Mouse (Mus musculus): ENCODE results near the gene Bcl11b. TPM values are rescaled to one million over a fixed set of nuclear protein-coding genes. Genes with fewer than 3 reads are reported as not detected.
A peak's percentile ranks its signal among the peaks of the same experiment; 100 is the strongest.

The Bcl11b gene
- 1.0 and 4.7 TPM in 2 replicates for total RNA-seq (2021)
- long read RNA-seq, experiment 1, partial matches to known transcripts: 0 of 1 reads
- long read RNA-seq, experiment 1, other reads (novel, unspliced or antisense): 1 of 1 reads
- long read RNA-seq, experiment 2, partial matches to known transcripts: 0 of 1 reads
- long read RNA-seq, experiment 2, other reads (novel, unspliced or antisense): 0 of 1 reads

DNA sequence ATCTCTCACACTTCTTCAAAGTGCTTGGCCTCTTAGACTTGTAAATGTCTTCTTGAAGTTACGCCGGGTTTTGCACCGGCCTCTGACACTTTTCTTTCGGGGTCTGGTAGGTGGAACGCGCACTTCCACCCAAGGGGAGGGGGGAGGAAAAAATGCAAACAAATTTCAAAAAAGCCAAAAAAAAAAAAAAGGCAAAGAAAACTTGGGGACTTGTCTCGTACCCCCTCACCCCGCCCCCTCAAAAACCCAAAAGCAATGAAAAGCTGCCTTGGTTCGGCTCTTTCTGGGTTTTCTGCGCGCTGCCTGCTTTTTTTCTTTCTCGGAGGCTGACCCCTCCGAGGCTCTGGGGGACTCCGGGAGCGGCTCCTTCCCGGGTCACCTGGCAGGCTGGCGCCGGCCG, at the start of gene Bcl11b:
TSS of gene Bcl11b (minus strand) at position 120 of the 400 bp plus-strand sequence.
- DNase-seq: no peak

DNA sequence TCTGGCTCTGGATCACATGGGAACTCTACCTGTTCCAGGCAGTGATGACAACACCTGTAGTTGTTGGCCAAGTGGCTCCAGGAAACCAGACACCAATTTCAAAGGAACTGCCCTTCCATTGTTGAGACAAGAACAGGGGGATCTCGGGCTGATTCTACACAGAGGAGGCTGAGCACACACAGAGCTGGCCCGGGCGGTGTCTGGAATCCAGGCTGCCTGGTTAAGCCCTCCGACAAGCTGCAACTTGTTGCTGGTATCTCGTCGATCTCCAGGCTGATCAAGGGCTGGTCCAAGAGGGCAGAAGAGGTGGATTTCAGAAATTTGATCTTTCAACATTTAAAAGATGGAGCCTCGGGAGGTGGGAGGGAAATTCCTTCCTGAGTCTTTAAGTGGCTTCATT, 47.6 kb upstream of the Bcl11b start:
- DNase-seq: no peak

- peak; percentile 38 for DNase-seq
Observed at GRCm38 (mm10) chr12:108049625-108050024, 46.2 kb upstream of the Bcl11b start.

GRCm38 (mm10) chr12:108042239-108042571, 38.8 kb upstream of the Bcl11b start:
- DNase-seq: no peak

DNA sequence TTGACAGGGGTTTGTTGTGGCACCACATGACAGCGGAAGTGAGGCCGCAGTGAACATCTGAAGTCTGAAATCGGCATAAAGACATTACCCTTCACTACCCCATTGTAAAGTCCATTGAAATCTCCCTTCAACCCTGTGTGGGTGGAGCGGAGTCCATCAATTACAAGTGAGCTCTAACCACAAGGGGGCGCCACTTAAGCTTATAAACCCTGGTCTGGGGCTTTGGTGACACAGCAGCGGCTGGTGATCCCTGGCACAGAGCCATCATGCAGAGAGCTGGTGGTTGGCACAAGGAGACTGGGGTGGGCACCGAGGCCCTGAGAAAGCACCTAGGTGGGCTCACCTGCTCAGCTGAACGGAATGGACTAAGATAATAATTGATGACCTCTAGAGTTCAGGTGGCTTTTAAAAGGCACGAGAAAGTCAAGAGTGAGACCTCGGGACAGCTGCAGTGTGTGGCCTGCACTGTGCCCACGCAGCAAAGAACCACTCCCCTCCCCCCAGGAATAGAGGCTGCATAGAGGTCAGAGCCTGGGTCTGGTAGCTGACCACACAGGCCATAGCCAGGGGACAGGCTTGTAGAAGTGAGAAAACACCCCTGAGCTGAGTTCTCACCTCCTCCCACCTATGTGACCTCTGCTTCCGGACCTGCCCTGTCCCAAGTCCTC, 38.3 kb upstream of the Bcl11b start:
- peak; percentile 93 for DNase-seq

DNA sequence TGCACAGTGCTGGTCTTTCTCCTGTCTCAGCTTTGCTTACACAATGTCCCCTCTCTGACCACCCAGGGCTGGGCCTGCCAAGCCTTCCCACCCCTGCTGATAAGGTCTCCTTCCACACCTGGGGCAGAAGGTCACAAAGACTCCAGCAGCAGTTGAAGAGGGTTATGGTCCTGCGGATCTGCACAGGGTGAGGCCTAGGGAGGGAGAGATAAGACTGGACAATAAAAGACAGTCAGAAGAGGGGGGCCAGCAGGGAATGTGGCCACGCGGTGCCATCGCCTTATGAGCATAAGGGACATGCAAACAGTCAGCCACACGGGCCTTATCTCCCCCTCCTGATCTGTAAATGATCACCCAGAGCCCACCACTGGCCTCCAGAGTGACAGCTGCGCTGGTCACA, 34.0 kb upstream of the Bcl11b start:
- no peak for DNase-seq

DNA sequence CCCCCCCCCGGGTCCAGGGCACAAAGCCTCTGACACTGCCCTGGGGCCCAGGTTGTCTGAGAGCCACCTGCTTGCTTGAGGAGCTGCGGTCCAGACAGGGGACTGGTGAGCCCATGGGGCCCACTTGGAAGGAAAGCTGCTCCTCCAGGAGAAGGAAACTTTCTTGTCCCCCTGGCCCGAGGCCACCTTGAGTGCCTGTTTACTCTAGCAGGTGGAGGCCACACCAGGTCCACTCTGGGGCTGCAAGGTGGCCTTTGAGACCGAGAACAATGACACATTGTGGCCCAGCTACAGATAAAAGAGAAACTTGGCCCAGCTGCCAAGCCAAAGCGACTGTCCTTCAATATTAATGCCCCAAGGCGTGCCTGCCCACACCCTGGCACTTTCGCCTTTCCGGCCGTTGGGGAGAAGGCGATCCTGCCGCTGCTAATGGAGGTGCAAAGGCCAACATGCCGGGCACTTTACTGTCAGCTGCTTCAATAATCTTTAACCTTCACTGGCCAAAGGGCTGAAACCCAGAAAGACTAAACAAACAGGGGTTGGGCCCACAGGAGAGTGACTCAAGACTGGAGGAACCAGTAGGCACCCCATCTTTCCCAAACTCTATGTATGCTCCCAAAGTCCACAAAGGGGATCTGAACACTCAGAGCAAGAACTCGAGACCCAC, 32.1 kb upstream of the Bcl11b start:
- no peak for DNase-seq

DNA sequence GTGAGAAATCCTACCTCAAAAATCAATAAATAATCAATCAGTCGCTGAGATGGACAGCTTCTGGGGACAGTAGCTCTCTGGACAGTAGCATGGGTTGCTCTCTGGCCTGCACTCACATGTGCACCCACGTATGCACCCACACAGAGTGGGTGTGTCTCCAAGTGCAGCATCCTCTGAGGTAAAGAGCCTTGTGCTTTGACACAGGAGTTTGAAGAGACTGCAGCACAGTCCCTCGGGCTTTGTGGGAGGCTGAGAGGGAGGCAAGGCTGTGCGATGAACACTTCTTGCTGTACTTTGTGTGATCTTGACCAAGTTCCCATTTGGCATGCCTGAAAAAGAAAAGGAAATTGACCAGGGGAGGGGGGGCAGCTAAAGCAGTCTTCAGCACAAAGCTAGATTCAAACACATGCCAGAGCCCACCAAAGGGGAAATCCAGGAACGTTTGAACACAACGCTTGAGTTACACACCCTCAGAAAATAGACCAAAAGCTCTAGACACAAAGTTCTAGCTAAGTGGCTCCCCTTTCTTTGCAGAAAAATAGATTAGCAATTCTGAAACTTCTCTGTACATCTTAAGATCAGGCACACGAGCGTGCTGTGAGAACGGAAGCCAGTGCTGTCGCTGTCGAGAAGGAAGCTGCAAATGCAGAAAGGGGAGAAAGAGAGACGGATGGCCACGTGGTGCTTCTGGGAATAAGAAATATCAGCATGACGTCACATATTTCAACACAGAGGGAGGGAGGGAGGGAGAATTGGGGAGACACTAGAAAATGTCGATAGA, 19.6 kb upstream of the Bcl11b start:
- DNase-seq: no peak

- no peak for DNase-seq
Observed at GRCm38 (mm10) chr12:108012003-108012402, 8.6 kb upstream of the Bcl11b start.

DNA sequence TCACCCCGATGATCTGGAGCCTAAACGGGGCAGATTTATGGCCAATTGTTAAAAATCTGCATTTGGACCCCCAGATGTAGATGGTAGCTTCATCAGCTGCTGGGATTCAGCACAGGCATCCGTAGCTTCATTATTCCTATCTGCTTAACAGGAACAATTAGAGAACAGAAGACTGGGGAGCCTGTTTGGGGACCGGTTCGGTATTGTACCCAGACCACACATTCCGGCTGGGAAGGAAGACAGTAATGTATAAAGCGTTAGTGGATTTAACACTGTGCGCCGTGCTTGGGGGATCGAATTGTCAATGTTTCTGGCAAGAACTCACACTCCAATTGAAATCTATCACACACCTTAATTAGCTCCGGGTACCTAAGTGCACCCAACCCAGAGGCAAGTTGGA, 6.9 kb upstream of the Bcl11b start:
- no peak for DNase-seq

DNA sequence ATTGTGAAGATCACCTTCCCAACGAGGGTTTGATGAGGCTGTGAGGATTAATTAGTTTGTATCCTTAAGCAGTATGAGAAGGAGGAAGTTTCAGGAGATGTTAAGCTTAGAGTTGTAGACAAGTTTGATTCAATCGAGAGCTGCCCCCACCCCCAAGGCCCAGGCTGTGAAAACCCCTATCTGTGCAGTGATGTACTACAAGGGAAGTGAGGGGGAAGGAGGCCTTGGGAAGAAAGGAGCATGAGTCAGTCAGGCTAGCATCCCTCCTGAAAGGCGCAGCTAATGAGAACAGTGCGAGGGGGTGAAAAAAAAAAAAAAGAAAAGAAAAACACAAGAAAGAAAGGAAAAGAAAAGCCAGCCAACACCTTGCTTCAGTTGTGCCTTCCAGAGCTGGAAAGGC, 5.8 kb upstream of the Bcl11b start:
- DNase-seq: no peak

DNA sequence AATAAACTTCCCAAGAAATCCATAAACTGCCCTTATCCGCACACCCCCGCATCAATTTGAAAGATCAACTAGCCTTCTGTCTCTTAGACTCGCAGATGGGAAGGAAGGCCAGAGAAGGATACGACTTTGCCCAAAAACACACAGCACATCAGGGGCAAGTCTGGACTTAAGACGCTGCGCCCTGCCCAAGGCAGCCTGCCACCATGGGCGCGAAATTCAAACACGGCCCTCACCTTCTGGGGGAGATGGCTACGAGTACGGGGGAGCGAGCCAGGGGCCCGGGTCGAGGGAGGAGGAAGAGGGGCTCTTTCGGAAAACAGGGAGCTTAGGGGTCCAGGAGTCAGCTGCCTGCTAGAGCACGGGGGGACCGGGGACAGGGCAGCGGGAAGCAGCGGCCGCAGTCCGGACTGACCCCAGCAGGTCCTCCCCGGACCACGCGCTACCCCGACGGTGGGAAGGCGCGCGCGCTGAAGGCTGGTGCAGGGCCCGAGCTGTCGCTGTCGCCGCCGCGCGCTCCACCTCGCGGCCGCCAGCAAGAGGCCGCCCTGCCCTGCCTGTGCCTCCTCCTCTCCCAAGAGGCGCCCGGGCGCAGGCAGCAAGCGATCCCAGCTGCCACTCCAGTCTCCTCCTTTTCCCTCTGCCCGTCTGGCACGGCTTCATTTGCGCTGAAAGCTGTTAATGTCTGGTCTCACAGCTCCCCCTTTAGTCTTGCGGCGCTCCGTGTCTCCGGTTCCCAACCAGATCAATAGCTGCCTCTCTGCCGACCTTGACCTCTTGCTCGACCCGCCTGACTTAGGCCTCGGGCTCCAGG, 2.6 kb upstream of the Bcl11b start:
- DNase-seq: peak; percentile 80

DNA sequence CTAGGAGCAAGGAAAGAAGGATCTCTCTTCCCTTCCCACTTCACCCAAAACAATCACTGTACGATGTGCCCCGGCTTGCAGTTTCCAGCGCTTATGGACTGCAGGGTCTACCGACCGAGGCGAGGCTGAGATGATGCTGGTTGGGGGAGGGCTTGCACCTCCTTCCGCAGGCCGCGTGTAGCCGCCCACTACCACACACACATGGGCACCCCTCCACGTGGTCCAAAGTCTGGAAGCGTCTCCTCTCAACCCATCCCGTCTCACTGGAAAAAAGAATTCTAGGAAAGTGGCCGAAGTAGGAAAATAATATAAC, 2.0 kb upstream of the Bcl11b start:
- DNase-seq: no peak

- DNase-seq: peak; percentile 29
Observed at GRCm38 (mm10) chr12:108004701-108005487, 1.5 kb upstream of the Bcl11b start.

DNA sequence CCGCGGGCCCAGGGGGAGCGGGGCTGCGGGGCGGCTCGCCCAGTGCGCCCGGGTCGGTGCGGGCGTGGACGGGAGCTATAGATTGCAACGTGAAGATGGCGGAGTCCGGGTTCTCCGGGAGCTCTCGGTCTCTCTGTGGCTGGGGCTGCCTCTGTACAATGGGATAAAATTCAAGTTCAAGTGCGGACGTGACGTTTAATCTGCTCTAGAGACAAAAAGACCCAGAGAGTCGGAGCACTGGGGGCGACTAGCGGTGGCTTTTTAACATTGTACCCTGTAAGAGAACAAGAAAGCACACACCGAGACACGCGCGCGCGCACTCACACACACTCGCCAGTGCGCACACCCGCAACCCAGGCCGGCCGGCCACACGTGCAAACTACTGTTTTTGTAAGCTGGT, 526 bp upstream of the Bcl11b start:
- peak; percentile 78 for DNase-seq

- no peak for DNase-seq
Observed at GRCm38 (mm10) chr12:108002436-108003189, 789 bp downstream of the Bcl11b start.

DNA sequence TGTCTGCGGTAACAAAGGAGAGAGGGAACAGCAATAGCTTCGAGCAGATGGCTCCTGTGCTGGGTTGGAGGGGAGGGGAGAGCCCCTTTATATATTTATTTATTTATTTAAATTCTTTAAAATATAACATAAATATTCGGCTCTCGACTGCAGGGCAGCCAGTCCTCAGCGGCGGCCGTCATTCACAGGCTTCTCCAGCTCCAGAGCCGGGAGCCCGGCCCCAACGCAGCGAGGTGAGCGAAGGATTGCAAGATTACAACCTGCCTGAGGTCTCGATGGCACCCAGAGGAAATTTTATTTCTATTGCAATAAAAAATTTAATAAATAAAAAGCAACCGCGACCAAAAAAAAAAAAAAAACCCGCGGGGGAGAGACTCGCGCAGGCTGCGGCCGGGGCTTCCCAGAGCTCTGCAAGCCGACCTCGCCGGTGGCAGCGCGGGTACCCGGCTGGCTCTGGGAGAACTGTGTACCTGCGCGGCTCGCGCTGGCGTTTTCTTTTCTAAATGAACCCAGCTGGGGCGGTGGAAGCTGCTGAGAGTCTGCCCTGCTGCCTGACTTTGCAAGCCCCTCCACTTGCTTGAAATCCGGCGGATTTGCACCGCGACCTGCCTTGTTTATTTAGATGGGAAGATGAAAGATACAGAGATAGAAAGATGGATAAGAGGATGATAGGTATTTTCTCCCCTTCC, 1.6 kb downstream of the Bcl11b start:
- no peak for DNase-seq

- DNase-seq: no peak
Observed at GRCm38 (mm10) chr12:108000715-108001080, 2.7 kb downstream of the Bcl11b start.

DNA sequence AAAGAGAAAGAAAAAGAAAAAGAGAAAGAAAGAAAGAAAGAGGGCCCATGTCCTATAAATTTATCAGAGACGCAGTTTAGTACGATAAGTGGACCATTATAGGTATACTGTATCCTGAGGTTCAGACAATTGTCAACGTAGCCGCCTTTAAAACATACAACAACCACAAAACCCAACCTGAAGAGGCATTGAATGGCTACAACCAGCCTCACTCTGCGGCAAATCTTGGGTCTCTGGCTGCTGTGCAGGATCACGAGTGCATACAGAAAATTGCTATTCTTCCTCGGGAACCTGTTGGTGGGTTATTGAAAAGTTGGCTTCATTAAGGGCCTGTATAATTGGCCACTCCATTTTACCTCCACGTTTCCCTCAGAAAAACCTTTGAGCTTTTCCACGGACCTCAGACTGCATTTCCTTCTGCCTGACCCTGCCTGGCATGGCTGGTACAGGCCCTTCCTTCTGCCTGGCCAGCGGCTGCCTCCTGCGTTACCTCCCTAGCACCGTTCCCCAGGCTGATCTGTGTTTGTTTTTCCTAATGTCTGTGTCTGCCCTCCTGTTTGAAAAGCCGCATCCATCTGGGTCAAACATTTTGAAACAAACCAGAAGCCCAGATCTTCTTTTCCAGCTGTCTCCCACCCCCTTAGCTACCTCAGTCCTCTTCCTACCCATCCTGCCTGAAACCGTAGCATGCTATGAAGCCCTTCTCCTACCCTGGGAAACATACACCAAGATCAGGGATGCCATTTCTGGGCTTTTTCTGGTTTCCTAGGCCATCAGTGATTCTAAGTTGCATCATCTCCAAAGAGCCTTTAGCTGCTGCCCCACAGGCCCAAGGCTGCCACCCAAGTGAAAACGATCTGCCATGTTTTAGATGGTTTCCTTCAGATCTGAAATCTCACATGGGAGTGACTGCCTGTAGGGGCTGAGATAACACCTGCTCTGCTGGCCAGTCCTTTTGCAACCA, 3.4 kb downstream of the Bcl11b start:
- DNase-seq: no peak
